Mouse (Mus musculus) stomach, postnatal 0 days (tissue): ENCODE measurements around the gene Olfr373.
"Not testable (repeated sequence)": the region's sequence is repeated elsewhere in the genome, so short reads cannot be mapped to it uniquely, and the experiment has no call there.

ENCODE experiments used
- CTCF ChIP-seq: IDR thresholded peaks from 2 replicates; pipeline ENCODE4 v1.5.1; 2016; ENCODE audit warnings: antibody characterized with exemption, low read depth, mild to moderate bottlenecking, moderate library complexity
- EP300 ChIP-seq: optimal IDR thresholded peaks from 2 replicates; pipeline ENCODE3; 2016; ENCODE audit warnings: antibody characterized with exemption

- not testable (repeated sequence) for TF ChIP-seq CTCF, EP300
Observed at GRCm38 (mm10) chr8:72066819-72067399, 16.1 kb upstream of the Olfr373 start.
